Mouse (Mus musculus): ENCODE results near the gene Olfr983. TPM values are rescaled to one million over a fixed set of nuclear protein-coding genes. Genes with fewer than 3 reads are reported as not detected.

The Olfr983 gene
- polyA plus RNA-seq, 1 experiment from 2014 or later: not detected

Other genes with a start within 250 kb of the Olfr983 start
- not detected in 2 replicates for gene Olfr972, start 227.2 kb downstream of the Olfr983 start, polyA plus RNA-seq (2016; fragmentation: Nextera tagmentation; extraction: Ambion mirVana)
- not detected in 2 replicates for gene Olfr229, start 186.3 kb downstream of the Olfr983 start, polyA plus RNA-seq (2016; fragmentation: Nextera tagmentation; extraction: Ambion mirVana)
- not detected in 2 replicates for gene Olfr974, start 156.1 kb downstream of the Olfr983 start, polyA plus RNA-seq (2016; fragmentation: Nextera tagmentation; extraction: Ambion mirVana)
- not detected in 2 replicates for gene Olfr975, start 141.5 kb downstream of the Olfr983 start, polyA plus RNA-seq (2016; fragmentation: Nextera tagmentation; extraction: Ambion mirVana)
- gene Olfr976, start 132.5 kb downstream of the Olfr983 start, polyA plus RNA-seq (2016; fragmentation: Nextera tagmentation; extraction: Ambion mirVana): not detected in 2 replicates
- gene Olfr978, start 101.5 kb downstream of the Olfr983 start, polyA plus RNA-seq (2016; fragmentation: Nextera tagmentation; extraction: Ambion mirVana): not detected in 2 replicates
- not detected in 2 replicates for gene Olfr979, start 90.1 kb downstream of the Olfr983 start, polyA plus RNA-seq (2016; fragmentation: Nextera tagmentation; extraction: Ambion mirVana)
- not detected in 2 replicates for gene Olfr980, start 84.0 kb downstream of the Olfr983 start, polyA plus RNA-seq (2016; fragmentation: Nextera tagmentation; extraction: Ambion mirVana)
- not detected in 2 replicates for gene Olfr981, start 72.1 kb downstream of the Olfr983 start, polyA plus RNA-seq (2016; fragmentation: Nextera tagmentation; extraction: Ambion mirVana)
- not detected in 2 replicates for gene Olfr982, start 19.8 kb downstream of the Olfr983 start, polyA plus RNA-seq (2016; fragmentation: Nextera tagmentation; extraction: Ambion mirVana)
- gene Olfr984, start 20.6 kb upstream of the Olfr983 start, polyA plus RNA-seq (2016; fragmentation: Nextera tagmentation; extraction: Ambion mirVana): 0.04 TPM in 1 of 2 replicates, not detected in the other
- gene Olfr985, start 36.6 kb upstream of the Olfr983 start, polyA plus RNA-seq (2016; fragmentation: Nextera tagmentation; extraction: Ambion mirVana): not detected in 2 replicates
- not detected in 2 replicates for gene Tmem225, start 54.5 kb upstream of the Olfr983 start, polyA plus RNA-seq (2016; fragmentation: Nextera tagmentation; extraction: Ambion mirVana)
- not detected in 2 replicates for gene Olfr986, start 87.3 kb upstream of the Olfr983 start, polyA plus RNA-seq (2016; fragmentation: Nextera tagmentation; extraction: Ambion mirVana)
- gene Zfp202, start 98.7 kb upstream of the Olfr983 start, polyA plus RNA-seq (2016; fragmentation: Nextera tagmentation; extraction: Ambion mirVana): 6.8 and 7.5 TPM in 2 replicates
- gene Scn3b, start 175.6 kb upstream of the Olfr983 start, polyA plus RNA-seq (2016; fragmentation: Nextera tagmentation; extraction: Ambion mirVana): 5.3 and 12.8 TPM in 2 replicates